Mouse (Mus musculus) kidney, embryonic 16.5 days (tissue): ENCODE measurements around the gene Wsb2. TPM values are rescaled to one million over a fixed set of nuclear protein-coding genes. Genes with fewer than 3 reads are reported as not detected.

ENCODE experiments used
- ATAC-seq: fragments of 200-750 bp; cut with Nextera tagmentation; 2 replicates; pipeline ENCODE4 v1.8.0; 2017; ENCODE audit warnings: moderate TSS enrichment; ENCODE audit not compliant: low FRiP score, low TSS enrichment
- H3K27ac ChIP-seq: fragments of 300-500 bp; sonication (generic); 2 replicates; pipeline ENCODE4 v1.5.1; 2014; ENCODE audit warnings: low read length
- H3K27me3 ChIP-seq: fragments of 300-500 bp; sonication (generic); 2 replicates; pipeline ENCODE4 v1.6.1; 2014; ENCODE audit warnings: low read length, control low read depth, mixed read lengths; ENCODE audit not compliant: insufficient read depth
- H3K36me3 ChIP-seq: fragments of 300-500 bp; sonication (generic); 2 replicates; pipeline ENCODE4 v1.6.1; 2014; ENCODE audit warnings: low read length, control low read depth, mixed read lengths; ENCODE audit not compliant: insufficient read depth
- H3K4me1 ChIP-seq: fragments of 300-500 bp; sonication (generic); 2 replicates; pipeline ENCODE4 v1.6.1; 2014; ENCODE audit warnings: low read length, control low read depth, mixed read lengths; ENCODE audit not compliant: insufficient read depth
- H3K4me2 ChIP-seq: fragments of 300-500 bp; sonication (generic); replicated peaks from 2 replicates; pipeline ENCODE4 v1.6.1; 2014; ENCODE audit warnings: low read depth, low read length
- H3K4me3 ChIP-seq: fragments of 300-500 bp; sonication (generic); 2 replicates; pipeline ENCODE4 v1.5.1; 2014; ENCODE audit warnings: mild to moderate bottlenecking, low read length
- H3K9ac ChIP-seq: fragments of 300-500 bp; sonication (generic); replicated peaks from 2 replicates; pipeline ENCODE4 v1.6.1; 2014; ENCODE audit warnings: low read length
- H3K9me3 ChIP-seq: fragments of 300-500 bp; sonication (generic); 2 replicates; pipeline ENCODE4 v1.6.1; 2016; ENCODE audit warnings: low read length, control low read depth
- WGBS: fragments of 180-500 bp; shearing (Covaris S2); extraction: QIAGEN DNeasy Blood & Tissue Kit; methylation state at CpG from one replicate; pipeline ENCODE4 v1.1.7; 2014; 5-methylcytosine and 5-hydroxymethylcytosine counted together
- polyA plus RNA-seq: library from polyadenylated mRNA; unstranded; fragments of >200 nt; fragmentation: Nextera tagmentation; extraction: Ambion mirVana; gene quantifications from 2 replicates; pipeline ENCODE4 v1.2.1, GENCODE M21; 2015

Gene Wsb2
- polyA plus RNA-seq, 1 experiment from 2014 or later, result 69.7 TPM

DNA sequence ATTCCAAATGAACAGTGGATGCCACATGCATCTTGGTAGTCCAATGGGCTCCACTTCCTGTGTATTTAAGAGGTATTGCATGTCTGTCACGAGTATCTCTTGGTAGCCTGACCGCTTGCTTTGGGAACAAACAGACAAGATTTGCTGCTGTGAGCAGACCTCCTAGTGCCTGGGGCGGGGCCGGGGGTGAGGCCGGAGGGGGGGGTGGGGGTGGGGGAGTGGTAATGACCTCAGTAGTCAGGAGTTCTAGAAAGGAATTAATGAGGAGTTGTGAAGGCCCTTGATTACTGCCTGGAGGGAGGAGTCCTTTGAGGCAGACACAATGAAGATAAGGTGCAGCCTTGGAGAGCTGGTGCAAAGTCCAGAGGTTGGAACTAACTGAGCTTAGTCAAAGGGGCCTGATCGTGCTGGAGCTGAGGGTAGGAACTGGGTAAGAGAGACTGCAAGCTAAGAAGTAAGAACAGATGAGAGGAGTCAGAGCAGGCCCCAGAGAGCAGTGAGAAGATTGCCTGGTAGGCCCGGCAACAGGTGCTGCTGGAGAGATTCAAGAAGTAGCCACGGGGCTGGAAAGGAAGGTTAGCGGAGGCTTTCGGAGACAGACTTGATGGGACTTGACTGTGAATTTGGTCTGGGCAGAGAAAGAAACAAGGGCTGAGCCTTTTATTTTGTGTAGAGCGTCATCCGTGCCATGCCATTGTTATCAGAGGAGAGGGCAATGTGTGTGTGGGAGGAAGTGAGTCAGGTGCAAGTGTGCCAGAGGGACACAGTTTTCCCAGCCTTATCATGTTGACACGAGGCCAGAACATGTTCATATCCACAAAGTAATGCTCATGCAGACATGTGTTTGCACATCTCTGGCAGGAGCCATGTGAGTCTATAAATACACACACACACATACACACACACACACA is 3.8 kb downstream of the Wsb2 start:
- ATAC-seq, result peak; percentile 60

DNA sequence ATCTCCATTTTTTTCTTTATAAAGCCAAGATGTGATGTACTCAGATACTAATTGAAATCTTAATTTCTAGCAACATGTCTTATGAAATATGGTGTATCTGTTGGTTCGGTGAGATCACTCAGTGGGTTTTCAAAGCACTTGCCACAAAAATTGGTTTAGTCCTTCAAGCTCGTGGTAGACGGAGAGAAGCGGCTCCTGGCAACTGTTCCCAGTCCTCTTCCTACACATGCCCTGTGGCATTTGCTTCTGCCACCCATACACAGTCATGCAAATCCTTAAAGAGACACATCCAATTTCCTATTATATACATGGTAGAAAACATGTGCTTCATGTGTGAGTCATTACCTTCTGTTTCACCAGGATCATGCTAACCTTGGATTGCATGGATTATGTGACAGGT is 4.5 kb downstream of the Wsb2 start:
- 62% methylated on average over 4 of the region's 4 CpGs for WGBS
- H3K36me3 ChIP-seq, result peaks cover 11% of the 10 kb centered on the region
- H3K4me1 ChIP-seq, result peaks cover 61% of the 10 kb centered on the region
- no peak overlapping the region for H3K9ac ChIP-seq
- no peaks in the 10 kb centered on the region for H3K27me3 ChIP-seq
- H3K27ac ChIP-seq, result peak overlapping the region; percentile 77; the same call in 1 of the 2 replicates
- no peak overlapping the region for H3K4me3 ChIP-seq
- 0 out of 2 replicates have a peak overlapping the region, but pooled peaks have one; percentile 28 for H3K4me2 ChIP-seq
- no peak for ATAC-seq
- H3K9me3 ChIP-seq, result no peaks in the 10 kb centered on the region

More for the DNA sequence above, 3.8 kb downstream of the Wsb2 start:
- Histone ChIP-seq H3K27ac (peak overlapping the region; percentile 77), H3K27me3 (no peaks in the 10 kb centered on the region), H3K4me2 (peak overlapping the region; percentile 28), H3K4me1 (peaks cover 67% of the 10 kb centered on the region), H3K36me3 (peaks cover 11% of the 10 kb centered on the region), H3K9ac (peak overlapping the region; percentile 0; the same call in 1 of the 2 replicates), H3K4me3 (no peak overlapping the region), H3K9me3 (no peaks in the 10 kb centered on the region)
- 31% methylated on average over 13 of the region's 13 CpGs for WGBS

DNA sequence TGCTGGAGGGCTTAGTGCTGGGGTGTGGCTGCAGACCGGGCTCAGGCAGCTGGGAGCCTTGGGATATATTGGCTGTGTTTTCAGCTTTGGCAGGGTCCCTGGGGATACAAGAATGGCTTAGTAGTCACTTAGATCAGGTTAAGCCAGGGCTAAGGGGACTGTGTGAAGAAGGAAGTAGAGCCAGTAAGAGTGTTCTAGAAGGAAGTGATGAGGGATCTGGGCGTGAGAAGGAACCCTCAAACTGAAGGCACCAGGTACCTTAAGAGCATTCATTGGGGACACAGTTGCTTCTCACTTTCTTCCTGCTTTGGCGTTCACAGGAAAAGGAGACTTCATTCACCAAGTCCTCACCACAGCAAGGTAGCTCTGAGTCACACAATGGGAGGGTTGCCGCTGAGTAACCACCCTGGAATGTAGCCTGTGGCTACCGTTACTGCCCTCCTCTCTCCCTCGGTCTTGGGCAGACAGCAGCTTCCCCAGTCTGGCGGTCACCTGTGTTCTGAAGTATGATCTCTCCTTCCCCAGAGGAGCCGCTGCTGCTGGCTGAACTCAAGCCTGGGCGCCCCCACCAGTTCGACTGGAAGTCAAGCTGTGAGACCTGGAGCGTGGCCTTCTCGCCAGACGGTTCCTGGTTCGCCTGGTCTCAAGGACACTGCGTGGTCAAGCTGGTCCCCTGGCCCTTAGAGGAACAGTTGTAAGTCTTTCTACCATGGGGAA is 6.1 kb downstream of the Wsb2 start:
- Histone ChIP-seq H3K4me2 (no peak overlapping the region; the same call in 1 of the 2 replicates), H3K9me3 (no peaks in the 10 kb centered on the region), H3K9ac (no peak overlapping the region), H3K4me1 (peaks cover 58% of the 10 kb centered on the region), H3K27ac (peak overlapping the region; percentile 56), H3K4me3 (no peak overlapping the region), H3K36me3 (peaks cover 15% of the 10 kb centered on the region), H3K27me3 (no peaks in the 10 kb centered on the region)
- 48% methylated on average over 15 of the region's 15 CpGs for WGBS
- ATAC-seq, result peak; percentile 31; the same call in 1 of the 2 replicates

DNA sequence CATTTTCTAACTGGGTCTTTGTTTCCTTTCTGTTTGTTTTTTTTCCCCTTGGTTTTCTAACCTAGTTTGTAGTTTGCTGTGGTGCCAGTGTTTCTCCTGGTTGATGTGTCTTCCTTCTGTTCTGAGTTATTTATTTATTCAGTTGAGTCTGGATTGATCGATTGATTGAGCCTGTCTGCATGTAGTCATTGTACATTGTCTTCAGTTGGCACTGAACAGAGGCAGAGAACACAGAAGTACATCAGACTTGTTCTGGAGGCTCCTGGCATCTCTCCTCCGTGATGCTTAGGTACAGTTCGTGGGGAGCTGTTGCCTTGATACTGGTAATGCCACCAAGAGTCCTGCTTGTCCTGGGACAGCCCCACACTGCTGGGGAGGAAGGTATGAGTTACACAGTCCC is 7.7 kb downstream of the Wsb2 start:
- Histone ChIP-seq H3K9me3 (no peaks in the 10 kb centered on the region), H3K4me3 (no peak overlapping the region), H3K36me3 (peaks cover 29% of the 10 kb centered on the region), H3K27me3 (no peaks in the 10 kb centered on the region), H3K9ac (no peak overlapping the region), H3K4me2 (no peak overlapping the region), H3K27ac (no peak overlapping the region), H3K4me1 (peaks cover 42% of the 10 kb centered on the region)
- 81% methylated on average over 3 of the region's 3 CpGs for WGBS
- ATAC-seq, result no peak

DNA sequence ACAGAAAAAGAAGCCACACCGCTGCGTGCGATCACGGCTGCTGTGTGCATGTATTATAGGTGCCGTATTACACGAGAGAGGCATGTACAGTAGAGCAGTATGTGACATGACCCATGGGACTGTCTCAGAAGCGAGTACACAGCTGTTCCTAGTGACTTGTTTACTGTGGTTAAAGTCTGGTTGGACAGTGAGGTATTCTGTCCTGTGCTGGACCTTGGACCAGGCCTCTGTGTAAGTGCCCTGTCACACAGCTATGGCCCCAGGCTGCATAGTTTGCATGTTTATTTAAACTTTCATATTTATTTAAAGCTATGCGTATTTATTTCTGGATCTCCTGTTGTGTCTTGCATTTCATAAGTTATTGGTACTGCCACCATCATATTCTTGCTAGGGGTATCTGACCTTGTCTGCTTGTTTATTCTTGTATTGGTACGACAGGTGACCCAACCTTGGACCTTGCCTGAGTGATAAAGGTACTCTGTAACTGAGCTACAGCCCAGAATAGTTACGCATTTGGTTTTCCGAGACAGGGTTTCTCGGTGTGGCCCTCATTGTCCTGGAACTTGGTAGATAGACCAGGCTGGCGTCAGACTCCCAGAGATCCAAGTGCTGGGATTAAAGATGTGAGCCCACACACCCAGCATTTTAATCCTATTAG is 8.9 kb downstream of the Wsb2 start:
- Histone ChIP-seq H3K9ac (no peak overlapping the region), H3K4me2 (no peak overlapping the region), H3K4me3 (no peak overlapping the region), H3K4me1 (peaks cover 30% of the 10 kb centered on the region), H3K36me3 (peaks cover 37% of the 10 kb centered on the region), H3K27ac (no peak overlapping the region), H3K27me3 (no peaks in the 10 kb centered on the region), H3K9me3 (no peaks in the 10 kb centered on the region)
- no peak for ATAC-seq
- WGBS, result 90% methylated on average over 13 of the region's 13 CpGs

DNA sequence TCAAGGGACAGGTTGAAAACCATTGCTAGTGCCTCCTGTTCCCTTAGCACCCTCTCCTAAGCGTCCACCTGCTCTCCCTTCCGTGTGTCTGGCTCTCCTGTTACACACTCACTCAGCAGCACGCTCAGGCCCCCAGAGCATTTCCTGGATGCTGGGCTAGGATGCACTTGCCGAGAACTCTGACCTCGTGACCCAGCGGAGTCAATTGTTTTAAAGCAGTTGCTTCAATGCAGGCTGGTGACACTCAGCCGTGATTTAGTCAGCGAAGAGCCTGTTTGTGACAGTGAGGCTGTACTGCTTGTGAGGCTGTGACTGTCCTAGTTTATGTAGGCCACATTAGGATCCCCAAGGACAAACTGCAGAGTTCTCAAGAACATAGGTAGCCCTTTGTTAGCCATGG is 10.1 kb downstream of the Wsb2 start:
- H3K27ac ChIP-seq, result no peak overlapping the region
- peaks cover 48% of the 10 kb centered on the region for H3K36me3 ChIP-seq
- H3K4me3 ChIP-seq, result no peak overlapping the region
- no peak overlapping the region for H3K4me2 ChIP-seq
- 20% methylated on average over 8 of the region's 8 CpGs for WGBS
- H3K4me1 ChIP-seq, result peaks cover 18% of the 10 kb centered on the region
- no peak overlapping the region for H3K9ac ChIP-seq
- no peaks in the 10 kb centered on the region for H3K27me3 ChIP-seq
- no peak for ATAC-seq
- no peaks in the 10 kb centered on the region for H3K9me3 ChIP-seq

DNA sequence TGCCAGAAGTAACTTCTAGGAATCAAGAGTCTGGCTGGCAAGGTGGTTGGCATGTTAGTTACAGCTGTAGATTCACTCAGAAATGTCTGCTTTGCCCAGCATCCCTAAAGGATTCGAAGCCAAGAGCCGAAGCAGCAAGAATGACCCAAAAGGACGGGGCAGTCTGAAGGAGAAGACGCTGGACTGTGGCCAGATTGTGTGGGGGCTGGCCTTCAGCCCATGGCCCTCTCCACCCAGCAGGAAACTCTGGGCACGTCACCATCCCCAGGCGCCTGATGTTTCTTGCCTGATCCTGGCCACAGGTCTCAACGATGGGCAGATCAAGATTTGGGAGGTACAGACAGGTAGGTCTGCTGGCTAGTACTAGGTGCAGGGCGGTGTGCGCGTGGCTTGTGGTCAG is 13.5 kb downstream of the Wsb2 start:
- no peak for ATAC-seq
- no peak overlapping the region for H3K27ac ChIP-seq
- H3K27me3 ChIP-seq, result no peaks in the 10 kb centered on the region
- peaks cover 68% of the 10 kb centered on the region for H3K36me3 ChIP-seq
- no peaks in the 10 kb centered on the region for H3K9me3 ChIP-seq
- H3K4me3 ChIP-seq, result no peak overlapping the region
- WGBS, result 77% methylated on average over 10 of the region's 10 CpGs
- H3K4me1 ChIP-seq, result no peaks in the 10 kb centered on the region
- H3K9ac ChIP-seq, result no peak overlapping the region
- no peak overlapping the region for H3K4me2 ChIP-seq

DNA sequence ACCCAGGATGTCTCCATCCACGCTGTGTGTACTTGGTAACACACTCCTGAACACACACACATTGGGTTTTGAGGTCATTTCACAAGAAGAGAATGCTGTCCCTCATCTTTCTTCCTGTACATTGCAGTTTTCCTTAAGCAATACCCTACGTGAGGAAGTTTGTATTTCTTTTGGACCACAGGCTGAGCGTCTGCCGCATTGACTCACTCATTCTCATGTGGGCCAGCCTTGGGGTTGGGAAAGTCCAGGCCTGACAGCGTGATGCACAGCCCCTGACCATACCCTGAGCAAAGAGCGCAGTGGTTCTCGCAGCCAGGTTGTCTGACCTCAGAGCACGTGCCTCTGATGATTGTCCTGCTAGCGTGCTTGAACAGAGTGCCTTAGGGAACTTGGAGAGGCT is 16.3 kb downstream of the Wsb2 start:
- Histone ChIP-seq H3K27ac (no peak overlapping the region), H3K4me3 (no peak overlapping the region), H3K9me3 (no peaks in the 10 kb centered on the region), H3K9ac (no peak overlapping the region), H3K27me3 (no peaks in the 10 kb centered on the region), H3K4me1 (no peaks in the 10 kb centered on the region), H3K36me3 (peaks cover 76% of the 10 kb centered on the region), H3K4me2 (no peak overlapping the region)
- WGBS, result 87% methylated on average over 9 of the region's 9 CpGs
- no peak for ATAC-seq

DNA sequence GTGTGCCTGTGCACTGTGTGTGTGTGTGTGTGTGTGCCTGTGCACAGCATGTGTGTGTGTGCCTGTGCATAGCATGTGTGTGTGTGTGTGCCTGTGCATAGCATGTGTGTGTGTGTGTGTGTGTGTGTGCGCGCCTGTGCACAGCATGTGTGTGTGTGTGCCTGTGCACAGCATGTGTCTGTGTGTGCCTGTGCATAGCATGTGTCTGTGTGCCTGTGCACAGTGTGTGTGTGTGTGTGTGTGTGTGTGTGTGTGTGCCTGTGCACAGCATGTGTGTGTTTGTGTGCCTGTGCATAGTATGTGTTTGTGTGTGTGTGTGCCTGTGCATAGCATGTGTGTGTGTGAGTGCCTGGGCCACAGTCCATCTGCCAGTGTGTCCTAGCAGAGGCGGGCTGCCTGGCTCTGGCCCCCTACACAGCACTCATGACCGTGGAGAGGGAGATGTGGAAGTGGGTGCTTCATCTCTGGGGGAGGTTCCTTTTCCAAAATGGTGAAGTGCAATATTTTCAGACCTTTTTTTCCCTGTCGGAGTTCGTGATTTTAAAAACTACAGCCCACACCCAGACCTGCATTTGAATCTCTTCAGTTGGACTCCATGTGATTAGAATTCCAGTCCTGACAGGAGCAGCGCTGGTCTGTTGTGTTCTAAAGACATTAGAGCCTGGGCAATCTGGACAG is 17.4 kb downstream of the Wsb2 start:
- no peak for ATAC-seq
- WGBS, result 89% methylated on average over 7 of the region's 7 CpGs
- H3K4me3 ChIP-seq, result no peak overlapping the region
- H3K9ac ChIP-seq, result no peak overlapping the region
- H3K4me1 ChIP-seq, result no peaks in the 10 kb centered on the region
- no peaks in the 10 kb centered on the region for H3K9me3 ChIP-seq
- H3K4me2 ChIP-seq, result no peak overlapping the region
- H3K36me3 ChIP-seq, result peaks cover 69% of the 10 kb centered on the region
- no peak overlapping the region for H3K27ac ChIP-seq
- no peaks in the 10 kb centered on the region for H3K27me3 ChIP-seq
